Mouse (Mus musculus) heart, embryonic 10.5 days (tissue): Measurements from ENCODE around the gene Zfp683. TPM values are rescaled to one million over a fixed set of nuclear protein-coding genes. Genes with fewer than 3 reads are reported as not detected.
A peak's percentile ranks its signal among the peaks of the same experiment; 100 is the strongest.

Experiments used
- DNase-seq: peaks from one replicate; pipeline ENCODE4 v3.0.0-alpha.2; 2017; ENCODE audit warnings: low spot score
- H3K27ac ChIP-seq: fragments of 300-500 bp; sonication (generic); 2 replicates; pipeline ENCODE4 v1.5.1; 2016; ENCODE audit warnings: mild to moderate bottlenecking
- H3K27me3 ChIP-seq: fragments of 300-500 bp; sonication (generic); 2 replicates; pipeline ENCODE4 v1.6.1; 2016; ENCODE audit warnings: mild to moderate bottlenecking; ENCODE audit not compliant: poor library complexity, insufficient read depth, severe bottlenecking
- H3K36me3 ChIP-seq: fragments of 300-500 bp; sonication (generic); 2 replicates; pipeline ENCODE4 v1.6.1; 2016; ENCODE audit warnings: mild to moderate bottlenecking, moderate library complexity
- H3K4me1 ChIP-seq: fragments of 300-500 bp; sonication (generic); 2 replicates; pipeline ENCODE4 v1.6.1; 2016; ENCODE audit warnings: mild to moderate bottlenecking
- H3K4me3 ChIP-seq: fragments of 300-500 bp; sonication (generic); 2 replicates; pipeline ENCODE4 v1.5.1; 2016; ENCODE audit warnings: mild to moderate bottlenecking, moderate library complexity
- H3K9me3 ChIP-seq: fragments of 300-500 bp; sonication (generic); 2 replicates; pipeline ENCODE4 v1.6.1; 2016; ENCODE audit warnings: mild to moderate bottlenecking, moderate library complexity
- WGBS: fragments of 180-500 bp; shearing (Covaris S2); methylation state at CpG from one replicate; pipeline ENCODE4 v1.1.7; 2016; 5-methylcytosine and 5-hydroxymethylcytosine counted together
- polyA plus RNA-seq: library from polyadenylated mRNA; unstranded; fragments of >200 nt; fragmentation: Nextera tagmentation; extraction: Ambion mirVana; gene quantifications from 2 replicates; pipeline ENCODE4 v1.2.1, GENCODE M21; 2016

Gene Zfp683
- polyA plus RNA-seq: not detected in 2 replicates

DNA sequence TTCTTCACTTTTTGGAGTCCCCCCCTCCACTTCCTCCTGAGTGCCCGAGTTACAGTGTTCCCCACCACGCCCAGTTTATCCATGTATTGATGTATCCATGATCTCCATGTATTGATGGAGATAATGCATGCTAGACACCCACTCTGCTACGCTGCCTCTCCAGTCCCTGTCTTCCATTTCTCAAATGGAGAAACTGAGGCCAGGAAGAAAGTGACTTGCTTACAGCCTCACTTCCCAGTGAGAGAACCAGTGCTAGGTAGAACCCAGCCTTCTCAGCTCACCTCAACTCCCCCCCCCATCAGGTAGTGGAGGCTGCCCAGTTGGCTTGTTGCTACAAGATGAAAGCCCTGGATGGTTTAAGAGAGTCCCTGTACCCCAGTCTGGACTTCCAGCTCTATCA, at the start of gene Zfp683:
Zfp683 (plus strand) TSS at position 301 of the 400 bp plus-strand sequence.
- peaks cover 34% of the 10 kb centered on the region for H3K4me1 ChIP-seq
- no peaks in the 10 kb centered on the region for H3K9me3 ChIP-seq
- no peak for DNase-seq
- no peak within 1 kb of the TSS for H3K4me3 ChIP-seq
- H3K27ac ChIP-seq: peak within 1 kb of the TSS; percentile 52; the same call in 1 of the 2 replicates
- 91% methylated on average over 3 of the region's 3 CpGs for WGBS
- no peaks in the 10 kb centered on the region for H3K36me3 ChIP-seq
- H3K27me3 ChIP-seq: peaks cover 23% of the 10 kb centered on the region

DNA sequence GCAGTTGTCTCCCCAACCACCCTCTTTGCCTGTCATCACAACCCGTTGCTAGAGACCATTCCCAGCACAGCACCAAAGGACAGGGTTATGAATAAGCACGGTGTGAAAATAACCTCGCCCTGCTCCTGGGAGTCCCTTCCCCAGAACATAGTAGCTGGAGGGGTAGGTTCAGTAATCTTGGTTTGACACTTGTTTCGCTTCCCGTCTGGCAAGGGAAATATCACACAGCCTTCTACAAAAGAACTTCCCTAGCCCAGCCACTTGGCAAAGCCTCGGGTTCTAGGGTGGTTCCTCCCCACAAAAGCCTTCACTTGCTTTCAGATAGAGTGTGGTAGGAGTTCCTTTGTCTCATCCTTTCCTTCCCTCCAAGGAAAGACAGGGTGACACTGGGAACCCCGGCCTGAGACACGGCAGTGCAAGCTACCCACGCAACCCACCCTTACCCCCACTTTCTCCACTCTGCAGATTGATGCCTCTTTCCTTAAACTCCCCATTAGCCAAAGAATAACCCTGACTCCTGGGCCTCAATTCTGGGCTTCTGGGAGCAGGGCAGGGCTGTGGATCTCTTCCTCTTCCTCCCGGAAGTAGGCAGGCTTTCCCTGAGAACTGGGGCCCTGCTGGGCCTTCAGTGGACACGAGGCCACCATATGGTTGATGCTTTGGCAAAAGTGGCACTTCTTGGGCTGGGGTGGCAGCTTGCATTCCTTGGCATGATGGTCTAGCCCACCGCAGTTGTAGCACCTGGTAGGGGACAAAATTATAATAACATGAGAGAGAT, 47.9 kb upstream of the Zfp683 start:
- Histone ChIP-seq H3K4me3 (no peak overlapping the region), H3K9me3 (no peaks in the 10 kb centered on the region), H3K4me1 (peaks cover 16% of the 10 kb centered on the region), H3K36me3 (peaks cover 8% of the 10 kb centered on the region), H3K27ac (0 out of 2 replicates have a peak overlapping the region, but pooled peaks have one; percentile 52), H3K27me3 (no peaks in the 10 kb centered on the region)
- DNase-seq: no peak
- 74% methylated on average over 12 of the region's 12 CpGs for WGBS

- H3K4me3 ChIP-seq: no peak overlapping the region
- peaks cover 27% of the 10 kb centered on the region for H3K4me1 ChIP-seq
- peaks cover 8% of the 10 kb centered on the region for H3K36me3 ChIP-seq
- H3K27me3 ChIP-seq: no peaks in the 10 kb centered on the region
- no peak overlapping the region for H3K27ac ChIP-seq
- no peak for DNase-seq
- H3K9me3 ChIP-seq: no peaks in the 10 kb centered on the region
- WGBS: 77% methylated on average over 3 of the region's 3 CpGs
Measured at GRCm38 (mm10) chr4:134006845-134007244, 46.8 kb upstream of the Zfp683 start.

GRCm38 (mm10) chr4:134009709-134010108, 43.9 kb upstream of the Zfp683 start:
- H3K4me1 ChIP-seq: peaks cover 43% of the 10 kb centered on the region
- H3K27me3 ChIP-seq: no peaks in the 10 kb centered on the region
- WGBS: 76% methylated on average over 6 of the region's 6 CpGs
- DNase-seq: no peak
- H3K4me3 ChIP-seq: no peak overlapping the region
- no peak overlapping the region for H3K27ac ChIP-seq
- H3K9me3 ChIP-seq: no peaks in the 10 kb centered on the region
- peaks cover 8% of the 10 kb centered on the region for H3K36me3 ChIP-seq

GRCm38 (mm10) chr4:134011450-134012414, 41.9 kb upstream of the Zfp683 start:
- Histone ChIP-seq H3K9me3 (no peaks in the 10 kb centered on the region), H3K4me3 (peak overlapping the region; percentile 48), H3K4me1 (peaks cover 49% of the 10 kb centered on the region), H3K27me3 (no peaks in the 10 kb centered on the region), H3K27ac (peak overlapping the region; percentile 83), H3K36me3 (no peaks in the 10 kb centered on the region)
- WGBS: 5% methylated on average over 16 of the region's 16 CpGs
- no peak for DNase-seq

- DNase-seq: no peak
- H3K4me1 ChIP-seq: peaks cover 59% of the 10 kb centered on the region
- peak overlapping the region; percentile 83 for H3K27ac ChIP-seq
- no peaks in the 10 kb centered on the region for H3K36me3 ChIP-seq
- WGBS: 36% methylated on average over 12 of the region's 12 CpGs
- no peaks in the 10 kb centered on the region for H3K27me3 ChIP-seq
- no peaks in the 10 kb centered on the region for H3K9me3 ChIP-seq
- H3K4me3 ChIP-seq: no peak overlapping the region
Measured at GRCm38 (mm10) chr4:134012858-134013528, 40.6 kb upstream of the Zfp683 start.

DNA sequence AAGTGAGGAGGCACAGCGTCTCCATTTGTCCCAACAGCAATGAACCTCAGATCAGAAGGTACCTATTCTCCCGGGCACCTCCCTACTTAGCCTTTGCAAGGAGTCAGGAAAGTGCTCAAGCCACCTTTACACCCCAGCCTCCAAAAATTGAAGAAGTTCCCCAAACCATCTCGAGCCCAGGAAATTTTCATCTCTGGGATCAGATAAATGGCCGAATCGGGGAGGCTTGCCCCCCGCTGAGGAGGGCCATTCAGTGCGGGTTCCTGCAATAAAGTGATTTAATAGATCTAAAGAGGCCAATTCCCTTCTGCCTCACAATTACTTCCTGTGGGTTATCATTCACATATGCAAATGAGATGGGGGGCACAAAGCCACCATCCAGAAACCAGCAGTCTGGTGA, 37.4 kb upstream of the Zfp683 start:
- Histone ChIP-seq H3K27me3 (no peaks in the 10 kb centered on the region), H3K4me3 (peak overlapping the region; percentile 63), H3K27ac (peak overlapping the region; percentile 82; the same call in 1 of the 2 replicates), H3K4me1 (peaks cover 75% of the 10 kb centered on the region), H3K9me3 (no peaks in the 10 kb centered on the region), H3K36me3 (no peaks in the 10 kb centered on the region)
- 8% methylated on average over 7 of the region's 7 CpGs for WGBS
- DNase-seq: no peak

DNA sequence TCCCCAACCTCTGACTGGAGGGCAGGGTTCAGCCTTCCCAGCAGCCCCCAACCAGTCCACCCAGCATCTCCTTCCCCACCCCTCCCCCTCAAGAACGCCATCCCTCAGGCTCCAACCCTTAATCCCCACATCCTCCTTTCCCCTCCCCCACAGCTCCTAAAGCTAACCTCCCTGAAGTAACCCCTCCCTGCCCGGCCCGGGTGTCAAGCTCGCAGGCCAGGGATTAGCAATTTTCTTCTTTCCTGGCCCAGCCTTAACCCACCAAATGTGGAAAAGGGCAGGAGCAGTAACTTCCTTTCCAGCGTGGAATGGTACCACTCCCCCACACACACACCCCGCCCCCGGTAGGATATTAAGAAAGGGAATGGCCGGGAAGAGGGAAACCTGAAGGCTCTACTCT, 36.9 kb upstream of the Zfp683 start:
- Histone ChIP-seq H3K27me3 (no peaks in the 10 kb centered on the region), H3K9me3 (no peaks in the 10 kb centered on the region), H3K36me3 (no peaks in the 10 kb centered on the region), H3K4me1 (peaks cover 70% of the 10 kb centered on the region), H3K4me3 (peak overlapping the region; percentile 63), H3K27ac (peak overlapping the region; percentile 82)
- DNase-seq: peak; percentile 80
- WGBS: 0% methylated on average over 8 of the region's 8 CpGs

DNA sequence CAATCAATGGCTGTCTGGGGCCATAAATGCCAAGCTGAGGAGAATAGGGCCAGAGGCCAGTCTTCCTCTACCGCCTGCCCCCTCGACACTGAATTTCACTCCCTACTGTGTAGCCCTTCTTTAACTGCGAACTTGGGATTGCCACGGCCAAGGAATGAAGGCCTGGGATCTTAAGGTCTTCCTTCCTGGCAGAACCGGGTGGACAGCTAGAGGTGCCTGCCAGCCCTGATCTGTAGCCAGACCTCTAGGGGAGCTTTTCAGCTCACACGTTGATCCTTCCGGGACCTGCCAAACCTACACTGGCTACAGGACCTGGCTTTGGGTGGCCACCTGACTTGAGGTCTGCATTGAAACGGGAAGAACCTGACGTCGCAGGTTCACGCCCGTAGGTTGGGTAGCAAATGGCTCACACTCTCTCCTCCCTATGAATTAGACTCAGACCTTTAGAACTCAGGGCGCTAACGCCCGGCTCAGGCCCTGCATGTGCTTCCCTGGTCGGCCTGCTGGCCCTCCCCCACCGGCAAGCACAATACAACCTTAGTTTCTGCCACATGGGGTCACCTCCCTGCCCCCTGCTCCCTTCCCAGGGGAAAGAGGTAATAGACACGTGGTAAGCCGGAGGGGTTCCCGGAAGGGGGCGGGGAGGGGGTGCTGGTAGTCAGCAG, 36.3 kb upstream of the Zfp683 start:
- no peak for DNase-seq
- no peaks in the 10 kb centered on the region for H3K9me3 ChIP-seq
- WGBS: under 1% methylated on average over 21 of the region's 21 CpGs
- no peaks in the 10 kb centered on the region for H3K36me3 ChIP-seq
- H3K4me3 ChIP-seq: peak overlapping the region; percentile 63
- peak overlapping the region; percentile 82 for H3K27ac ChIP-seq
- no peaks in the 10 kb centered on the region for H3K27me3 ChIP-seq
- H3K4me1 ChIP-seq: peaks cover 64% of the 10 kb centered on the region

GRCm38 (mm10) chr4:134018038-134018778, 35.4 kb upstream of the Zfp683 start:
- Histone ChIP-seq H3K36me3 (no peaks in the 10 kb centered on the region), H3K9me3 (no peaks in the 10 kb centered on the region), H3K4me1 (peaks cover 55% of the 10 kb centered on the region), H3K27me3 (no peaks in the 10 kb centered on the region), H3K27ac (peak overlapping the region; percentile 82), H3K4me3 (peak overlapping the region; percentile 63)
- WGBS: under 1% methylated on average over 46 of the region's 46 CpGs
- no peak for DNase-seq

DNA sequence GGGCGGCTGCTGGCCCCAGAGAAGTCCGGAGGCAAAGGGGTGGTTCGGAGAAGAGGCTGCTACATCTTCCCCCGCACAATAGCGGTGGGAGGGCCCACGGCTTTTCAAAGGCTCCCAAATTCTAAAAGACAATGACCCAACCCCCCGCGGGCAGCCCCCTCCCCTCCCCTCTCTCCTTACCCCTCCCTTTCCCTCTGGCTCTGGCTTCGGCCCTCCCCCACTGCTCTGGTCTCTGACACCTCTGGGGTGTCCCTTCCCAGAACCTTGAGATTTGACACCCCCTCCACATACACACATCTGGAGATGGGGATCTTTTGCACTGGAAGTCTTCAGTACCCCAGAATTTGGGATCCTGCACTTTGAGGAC, 34.9 kb upstream of the Zfp683 start, which contains the start of gene Lin28a:
Lin28a (minus strand) TSS at position 63 of the 367 bp plus-strand sequence.
- Histone ChIP-seq H3K36me3 (no peaks in the 10 kb centered on the region), H3K4me1 (peaks cover 53% of the 10 kb centered on the region), H3K9me3 (no peaks in the 10 kb centered on the region), H3K27ac (peak within 1 kb of the TSS; percentile 82), H3K4me3 (peak within 1 kb of the TSS; percentile 63), H3K27me3 (no peaks in the 10 kb centered on the region)
- under 1% methylated on average over 9 of the region's 9 CpGs for WGBS
- no peak for DNase-seq
